Mouse (Mus musculus) kidney, adult 2 months (tissue): ENCODE measurements around the gene Ccdc85c. TPM values are rescaled to one million over a fixed set of nuclear protein-coding genes. Genes with fewer than 3 reads are reported as not detected.

ENCODE experiments used
- DNase-seq: peaks from one replicate; pipeline ENCODE4 v3.0.0; 2021
- H3K27ac ChIP-seq: fragments of 200-500 bp; 2 replicates; pipeline ENCODE4 v1.5.1; 2012; ENCODE audit warnings: low read depth, low read length, control low read depth, inconsistent platforms; ENCODE audit not compliant: insufficient read depth
- H3K27me3 ChIP-seq: fragments of 200-500 bp; replicated peaks from 2 replicates; pipeline ENCODE4 v1.6.1; 2012; ENCODE audit warnings: mild to moderate bottlenecking, moderate library complexity, low read length, inconsistent platforms; ENCODE audit not compliant: control insufficient read depth, insufficient read depth
- H3K36me3 ChIP-seq: fragments of 200-500 bp; 2 replicates; pipeline ENCODE4 v1.6.1; 2012; ENCODE audit warnings: mild to moderate bottlenecking, moderate library complexity, low read length, inconsistent platforms; ENCODE audit not compliant: control insufficient read depth, insufficient read depth
- H3K4me1 ChIP-seq: fragments of 200-500 bp; 2 replicates; pipeline ENCODE4 v1.6.1; 2011; ENCODE audit warnings: low read length; ENCODE audit not compliant: control insufficient read depth, insufficient read depth
- H3K4me3 ChIP-seq: fragments of 200-500 bp; 2 replicates; pipeline ENCODE4 v1.5.1; 2011; ENCODE audit warnings: mild to moderate bottlenecking, low read depth, low read length, control low read depth; ENCODE audit not compliant: insufficient read depth
- CTCF ChIP-seq: fragments of 200-500 bp; conservative IDR thresholded peaks from 2 replicates; pipeline ENCODE4 v1.5.1; 2011; ENCODE audit warnings: low read depth, mild to moderate bottlenecking, control low read depth, low read length, moderate library complexity, mixed read lengths; ENCODE audit not compliant: insufficient read depth, insufficient read length
- POLR2A ChIP-seq: fragments of 200-500 bp; IDR thresholded peaks from one replicate; pipeline ENCODE4 v1.6.1; 2011; ENCODE audit warnings: low read depth, low read length, control low read depth
- WGBS: fragments of 180-500 bp; shearing (Covaris S2); methylation state at CpG from one replicate; pipeline ENCODE4 v1.1.7; 2018; 5-methylcytosine and 5-hydroxymethylcytosine counted together
- polyA plus RNA-seq: library from polyadenylated mRNA; depleted of rRNA; stranded (reverse); fragments of >200 nt; gene quantifications from 2 replicates; pipeline ENCODE4 v1.2.3, GENCODE M21; 2012

Ccdc85c gene
- polyA plus RNA-seq, 1 experiment, result 15.7 TPM

DNA sequence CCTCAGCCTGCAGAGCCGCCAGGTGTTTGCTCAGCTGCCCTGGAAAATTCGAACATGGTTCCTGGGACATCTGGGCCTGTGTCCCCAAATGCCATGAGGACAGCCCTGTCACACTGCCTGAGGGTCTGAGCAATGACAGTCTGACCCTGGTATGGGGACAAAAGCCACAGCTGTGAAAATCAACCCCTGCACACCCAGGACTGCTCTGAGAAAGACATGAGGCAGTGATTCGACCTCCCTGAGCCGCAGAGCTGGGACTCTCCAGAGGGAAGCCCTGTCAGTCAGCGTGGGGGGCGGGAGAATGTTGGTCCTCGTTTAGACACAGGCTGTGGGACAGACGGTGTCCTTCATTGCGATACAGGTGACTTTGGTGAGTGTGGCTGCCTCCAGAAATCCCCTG, 29.6 kb downstream of the Ccdc85c start:
- 54% methylated on average over 9 of the region's 9 CpGs for WGBS
- no peaks in the 10 kb centered on the region for H3K36me3 ChIP-seq
- peaks cover 75% of the 10 kb centered on the region for H3K4me1 ChIP-seq
- DNase-seq, result no peak
- H3K27me3 ChIP-seq, result no peaks in the 10 kb centered on the region
- H3K27ac ChIP-seq, result peak overlapping the region; percentile 45
- no peak overlapping the region for H3K4me3 ChIP-seq
- TF ChIP-seq CTCF, result no peak
- no peak for TF ChIP-seq POLR2A

DNA sequence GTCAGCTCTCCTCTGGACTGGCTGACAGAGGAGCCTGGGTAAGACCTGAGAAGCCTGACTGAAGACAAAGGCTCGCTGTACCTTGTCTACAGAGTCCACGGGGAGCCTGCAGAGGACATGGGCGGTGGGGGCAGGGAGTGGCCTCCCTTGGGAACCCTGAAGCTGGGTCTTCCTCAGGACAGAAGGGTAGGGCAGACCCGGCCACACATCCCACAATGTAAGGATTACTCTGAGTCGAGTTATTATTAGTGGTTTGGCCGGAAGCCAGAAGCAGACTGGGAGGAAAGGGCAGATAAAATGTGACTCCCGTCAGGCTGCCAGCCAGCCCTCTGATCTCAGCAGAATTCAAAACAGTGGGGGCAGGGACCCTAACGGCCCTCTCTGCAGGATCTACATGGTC, 30.4 kb downstream of the Ccdc85c start:
- H3K27me3 ChIP-seq, result no peaks in the 10 kb centered on the region
- DNase-seq, result peak; percentile 94
- 5% methylated on average over 8 of the region's 8 CpGs for WGBS
- TF ChIP-seq CTCF (no peak), POLR2A (no peak)
- H3K27ac ChIP-seq, result peak overlapping the region; percentile 73
- H3K36me3 ChIP-seq, result no peaks in the 10 kb centered on the region
- no peak overlapping the region for H3K4me3 ChIP-seq
- peaks cover 76% of the 10 kb centered on the region for H3K4me1 ChIP-seq

DNA sequence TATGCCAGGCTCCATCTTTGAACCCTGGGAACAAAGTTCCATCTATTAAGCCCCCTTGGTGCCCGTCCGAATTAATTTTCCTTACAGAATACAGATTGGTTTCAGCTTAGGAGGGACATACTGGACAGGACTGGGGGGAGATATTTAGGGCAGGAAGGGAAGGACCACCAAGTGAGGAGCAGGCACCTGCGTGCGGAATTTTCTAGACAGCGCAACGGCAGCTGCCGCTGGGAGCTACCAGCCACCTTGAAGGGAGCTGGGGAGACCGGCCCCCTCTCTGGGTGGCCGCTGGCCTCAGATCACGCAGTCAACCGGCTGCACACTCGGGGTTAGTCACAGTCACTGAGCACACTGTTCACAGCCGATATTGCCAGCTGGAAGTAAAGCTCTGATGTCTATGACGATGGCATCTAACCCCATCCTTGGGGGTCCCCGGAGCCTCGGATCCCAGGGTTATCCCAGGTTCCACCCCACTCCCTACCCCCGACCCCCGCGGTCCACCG, 32.9 kb downstream of the Ccdc85c start:
- WGBS, result 38% methylated on average over 20 of the region's 20 CpGs
- peaks cover 81% of the 10 kb centered on the region for H3K4me1 ChIP-seq
- H3K27me3 ChIP-seq, result no peaks in the 10 kb centered on the region
- no peak for DNase-seq
- no peak for TF ChIP-seq CTCF
- TF ChIP-seq POLR2A, result no peak
- H3K27ac ChIP-seq, result no peak overlapping the region
- H3K36me3 ChIP-seq, result no peaks in the 10 kb centered on the region
- H3K4me3 ChIP-seq, result no peak overlapping the region

DNA sequence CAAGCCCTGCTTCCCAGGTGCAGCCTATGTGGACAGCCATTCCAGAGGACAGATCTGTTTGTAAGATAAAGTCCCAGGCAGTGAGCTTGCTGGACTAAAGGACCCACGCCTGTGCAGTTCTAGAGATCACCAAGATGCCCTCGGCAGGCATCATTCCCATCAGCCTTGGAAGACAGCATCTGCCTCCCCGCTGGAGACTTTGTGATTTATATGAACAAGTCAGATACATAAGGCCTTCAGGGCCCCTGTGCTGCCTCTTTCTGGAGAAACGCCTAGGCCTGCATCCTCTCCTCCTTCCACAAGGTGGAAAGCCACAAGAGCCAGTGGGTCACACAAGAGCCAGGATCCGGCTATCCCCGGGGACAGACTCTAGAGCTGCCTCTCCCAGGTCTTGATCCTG, 33.6 kb downstream of the Ccdc85c start:
- Histone ChIP-seq H3K36me3 (no peaks in the 10 kb centered on the region), H3K27me3 (no peaks in the 10 kb centered on the region), H3K27ac (no peak overlapping the region), H3K4me3 (no peak overlapping the region), H3K4me1 (peaks cover 81% of the 10 kb centered on the region)
- WGBS, result 72% methylated on average over 6 of the region's 6 CpGs
- TF ChIP-seq POLR2A (no peak), CTCF (no peak)
- DNase-seq, result no peak

DNA sequence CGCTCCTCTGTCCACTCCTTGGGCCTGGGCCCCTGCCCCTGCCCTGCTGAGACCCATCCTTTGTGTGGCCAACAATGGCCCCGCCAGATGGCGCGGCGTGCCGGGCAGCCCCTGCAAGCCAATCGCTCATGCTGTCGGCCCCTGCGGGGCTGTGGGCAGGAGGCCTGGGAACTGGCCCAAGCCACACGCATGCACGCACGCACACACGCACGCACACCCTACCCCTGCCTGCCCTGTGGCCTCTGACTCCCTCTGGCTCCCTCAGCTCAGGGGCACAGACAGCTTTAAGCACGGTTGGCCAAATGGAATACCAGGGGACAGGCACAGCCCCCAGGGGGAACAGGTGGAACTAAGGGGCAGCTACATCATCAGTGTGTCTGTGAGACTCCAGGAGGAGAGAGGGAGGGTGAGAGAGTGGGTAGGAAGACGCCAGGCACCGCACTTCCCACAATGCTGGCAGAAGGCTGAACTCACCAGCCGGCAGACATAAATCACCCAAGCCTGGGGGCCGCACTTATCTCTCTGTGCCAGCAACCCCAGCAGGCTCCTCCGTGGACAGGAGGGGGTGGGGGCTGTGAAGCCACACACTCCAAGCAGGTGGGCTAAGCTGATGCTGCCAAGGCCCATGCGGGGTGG, 34.2 kb downstream of the Ccdc85c start:
- no peak overlapping the region for H3K4me3 ChIP-seq
- no peak for TF ChIP-seq CTCF
- no peak for TF ChIP-seq POLR2A
- no peaks in the 10 kb centered on the region for H3K36me3 ChIP-seq
- H3K27me3 ChIP-seq, result no peaks in the 10 kb centered on the region
- no peak for DNase-seq
- H3K4me1 ChIP-seq, result peaks cover 81% of the 10 kb centered on the region
- no peak overlapping the region for H3K27ac ChIP-seq
- WGBS, result 51% methylated on average over 21 of the region's 21 CpGs

DNA sequence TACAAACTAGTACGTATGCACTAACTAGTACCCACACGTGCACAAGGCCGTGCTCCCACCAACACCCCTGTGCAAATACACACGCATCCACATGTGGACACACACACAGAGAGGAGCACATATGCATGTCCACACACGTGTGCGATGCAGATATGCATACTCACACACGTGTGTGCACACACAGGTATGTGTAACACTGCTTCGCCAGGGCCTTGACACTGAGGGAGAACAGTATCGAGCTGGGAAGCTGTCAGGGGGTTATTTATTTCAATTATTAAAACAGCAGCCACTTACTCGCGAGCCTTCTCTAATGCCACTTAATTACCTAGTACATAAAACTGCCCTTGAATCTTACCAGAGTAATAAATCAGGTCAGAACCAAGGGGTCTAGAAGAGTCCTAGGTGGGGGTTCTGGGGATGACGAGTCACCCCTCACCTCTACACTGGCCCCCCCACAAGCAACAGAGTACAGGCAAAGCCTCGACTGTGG, 34.8 kb downstream of the Ccdc85c start:
- Histone ChIP-seq H3K27ac (no peak overlapping the region), H3K36me3 (no peaks in the 10 kb centered on the region), H3K4me3 (no peak overlapping the region), H3K4me1 (peaks cover 80% of the 10 kb centered on the region), H3K27me3 (no peaks in the 10 kb centered on the region)
- DNase-seq, result no peak
- WGBS, result 79% methylated on average over 13 of the region's 13 CpGs
- no peak for TF ChIP-seq POLR2A

DNA sequence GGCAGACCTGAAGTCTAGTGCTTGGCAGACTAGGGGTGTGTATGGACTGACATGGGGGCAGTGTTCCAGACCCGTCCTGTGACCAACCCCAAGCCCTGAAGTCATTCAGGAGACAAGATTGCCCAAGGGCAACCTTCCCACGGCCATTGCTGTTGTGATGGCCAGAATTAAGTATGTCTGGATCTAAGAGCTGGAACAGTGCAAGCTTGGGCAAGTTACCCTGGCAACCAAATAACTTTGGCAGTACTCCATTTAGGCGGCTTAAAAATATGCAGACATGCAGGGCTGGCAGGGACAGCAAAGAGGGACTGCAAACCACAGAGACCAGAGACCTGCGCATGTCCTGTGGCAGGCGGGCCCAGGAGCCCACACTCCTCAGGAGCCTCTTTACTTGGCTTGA, 35.8 kb downstream of the Ccdc85c start:
- H3K4me3 ChIP-seq, result no peak overlapping the region
- H3K27ac ChIP-seq, result peak overlapping the region; percentile 7; the same call in 1 of the 2 replicates
- 30% methylated on average over 5 of the region's 5 CpGs for WGBS
- no peaks in the 10 kb centered on the region for H3K27me3 ChIP-seq
- TF ChIP-seq CTCF (no peak), POLR2A (no peak)
- H3K36me3 ChIP-seq, result no peaks in the 10 kb centered on the region
- peak; percentile 93 for DNase-seq
- peaks cover 70% of the 10 kb centered on the region for H3K4me1 ChIP-seq
